Mouse (Mus musculus) cortical plate, adult 2 months (tissue): ENCODE measurements at regions not wholly inside any gene's neighbourhood (a gene's known extent, or its start where the extent isn't known, plus 50 kb on each side); places are given as distances from the start of the nearest gene placed in this dataset.

Source experiments
- CTCF ChIP-seq: fragments of 200-500 bp; IDR thresholded peaks from 2 replicates; pipeline ENCODE4 v1.5.1; 2011; ENCODE audit warnings: mild to moderate bottlenecking, control low read depth, low read length; ENCODE audit not compliant: insufficient read depth; ENCODE audit errors: extremely low read depth
- POLR2A ChIP-seq: fragments of 200-500 bp; IDR thresholded peaks from 2 replicates; pipeline ENCODE4 v1.6.1; 2011; ENCODE audit warnings: mild to moderate bottlenecking, low read length, control low read depth; ENCODE audit not compliant: insufficient read depth; ENCODE audit errors: extremely low read depth

DNA sequence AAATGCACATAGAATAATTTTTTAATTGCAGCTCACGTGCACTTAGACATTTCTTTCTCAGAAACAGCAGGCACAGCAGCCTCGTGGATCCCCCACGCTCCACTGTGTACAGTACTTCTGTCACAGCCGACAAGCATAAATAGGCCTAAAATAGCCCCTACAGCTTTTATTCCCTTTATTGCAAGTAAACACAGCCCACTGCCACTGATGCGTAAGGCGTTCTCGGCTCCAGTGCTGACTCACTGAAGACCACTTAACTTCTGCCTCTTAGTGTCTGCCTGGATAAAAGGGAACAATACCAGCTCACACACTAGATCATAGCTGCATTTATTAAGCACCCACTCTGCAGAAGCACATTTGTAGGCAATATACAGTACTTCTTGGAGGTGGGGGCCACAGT is 60.5 kb upstream of the Actbl2 start:
- TF ChIP-seq CTCF (no peak), POLR2A (no peak)
